Mouse (Mus musculus) forebrain, embryonic 15.5 days (tissue): ENCODE results near the gene Notch3. TPM values are rescaled to one million over a fixed set of nuclear protein-coding genes. Genes with fewer than 3 reads are reported as not detected.
A peak's percentile ranks its signal among the peaks of the same experiment; 100 is the strongest.
"Not testable (repeated sequence)": the region's sequence is repeated elsewhere in the genome, so short reads cannot be mapped to it uniquely, and the experiment has no call there.

ENCODE experiments used
- ATAC-seq: fragments of 200-750 bp; cut with Nextera tagmentation; replicated peaks from 2 replicates; pipeline ENCODE4 v1.8.0; 2017; ENCODE audit warnings: mild to moderate bottlenecking, moderate TSS enrichment, moderate library complexity
- H3K27ac ChIP-seq: fragments of 300-500 bp; sonication (generic); replicated peaks from 2 replicates; pipeline ENCODE4 v1.5.1; 2015; ENCODE audit warnings: mild to moderate bottlenecking, inconsistent platforms
- H3K27me3 ChIP-seq: fragments of 300-500 bp; sonication (generic); 2 replicates; pipeline ENCODE4 v1.6.1; 2015; ENCODE audit warnings: inconsistent platforms
- H3K36me3 ChIP-seq: fragments of 300-500 bp; sonication (generic); 2 replicates; pipeline ENCODE4 v1.6.1; 2015; ENCODE audit warnings: mild to moderate bottlenecking, inconsistent platforms
- H3K4me1 ChIP-seq: fragments of 300-500 bp; sonication (generic); 2 replicates; pipeline ENCODE4 v1.6.1; 2015; ENCODE audit warnings: inconsistent platforms
- H3K4me2 ChIP-seq: fragments of 300-500 bp; sonication (generic); replicated peaks from 2 replicates; pipeline ENCODE4 v1.6.1; 2015; ENCODE audit warnings: mild to moderate bottlenecking, inconsistent platforms
- H3K4me3 ChIP-seq: fragments of 300-500 bp; sonication (generic); 2 replicates; pipeline ENCODE4 v1.5.1; 2015; ENCODE audit warnings: mild to moderate bottlenecking, inconsistent platforms
- H3K9ac ChIP-seq: fragments of 300-500 bp; sonication (generic); replicated peaks from 2 replicates; pipeline ENCODE4 v1.6.1; 2015; ENCODE audit warnings: mild to moderate bottlenecking, inconsistent platforms
- H3K9me3 ChIP-seq: fragments of 300-500 bp; sonication (generic); 2 replicates; pipeline ENCODE4 v1.6.1; 2016; ENCODE audit warnings: inconsistent platforms
- WGBS: fragments of 180-500 bp; shearing (Covaris S2); methylation state at CpG from one replicate; pipeline ENCODE4 v1.1.7; 2015; ENCODE audit warnings: mixed read lengths; 5-methylcytosine and 5-hydroxymethylcytosine counted together
- polyA plus RNA-seq: library from polyadenylated mRNA; unstranded; fragments of >200 nt; fragmentation: Nextera tagmentation; extraction: Ambion mirVana; gene quantifications from 2 replicates; pipeline ENCODE4 v1.2.1, GENCODE M21; 2015

Gene Notch3
- polyA plus RNA-seq, 1 experiment from 2014 or later: 5.8 TPM

GRCm38 (mm10) chr17:32123545-32123944 lies 43.1 kb downstream of the Notch3 start:
- no peak for ATAC-seq
- Histone ChIP-seq H3K27me3 (no peaks in the 10 kb centered on the region), H3K9me3 (no peaks in the 10 kb centered on the region), H3K4me1 (peaks cover 11% of the 10 kb centered on the region), H3K4me3 (no peak overlapping the region), H3K9ac (no peak overlapping the region), H3K36me3 (no peaks in the 10 kb centered on the region), H3K4me2 (no peak overlapping the region), H3K27ac (no peak overlapping the region)
- WGBS: 88% methylated on average over 4 of the region's 4 CpGs

GRCm38 (mm10) chr17:32122587-32122970 lies 44.1 kb downstream of the Notch3 start:
- ATAC-seq: no peak
- Histone ChIP-seq H3K27me3 (no peaks in the 10 kb centered on the region), H3K9me3 (no peaks in the 10 kb centered on the region), H3K36me3 (no peaks in the 10 kb centered on the region), H3K27ac (no peak overlapping the region), H3K4me1 (peaks cover 19% of the 10 kb centered on the region), H3K4me3 (no peak overlapping the region), H3K9ac (no peak overlapping the region), H3K4me2 (no peak overlapping the region)
- 88% methylated on average over 14 of the region's 14 CpGs for WGBS

- H3K36me3 ChIP-seq: no peaks in the 10 kb centered on the region
- no peak overlapping the region for H3K4me2 ChIP-seq
- H3K9me3 ChIP-seq: no peaks in the 10 kb centered on the region
- H3K9ac ChIP-seq: no peak overlapping the region
- 89% methylated on average over 19 of the region's 19 CpGs for WGBS
- ATAC-seq: no peak
- H3K4me3 ChIP-seq: no peak overlapping the region
- H3K27ac ChIP-seq: no peak overlapping the region
- H3K27me3 ChIP-seq: no peaks in the 10 kb centered on the region
- peaks cover 25% of the 10 kb centered on the region for H3K4me1 ChIP-seq
Measured at GRCm38 (mm10) chr17:32121833-32122586, 44.6 kb downstream of the Notch3 start.

- Histone ChIP-seq H3K4me1 (peaks cover 26% of the 10 kb centered on the region), H3K27me3 (peaks cover 4% of the 10 kb centered on the region; the same call in 1 of the 2 replicates), H3K9ac (no peak overlapping the region), H3K4me2 (no peak overlapping the region), H3K27ac (no peak overlapping the region), H3K36me3 (no peaks in the 10 kb centered on the region), H3K4me3 (no peak overlapping the region), H3K9me3 (no peaks in the 10 kb centered on the region)
- ATAC-seq: no peak
- 88% methylated on average over 9 of the region's 9 CpGs for WGBS
Measured at GRCm38 (mm10) chr17:32120771-32121532, 45.7 kb downstream of the Notch3 start.

GRCm38 (mm10) chr17:32119196-32119595 lies 47.5 kb downstream of the Notch3 start:
- H3K4me2 ChIP-seq: peak overlapping the region; percentile 29
- H3K4me1 ChIP-seq: peaks cover 30% of the 10 kb centered on the region
- no peak overlapping the region for H3K4me3 ChIP-seq
- ATAC-seq: no peak
- WGBS: 51% methylated on average over 16 of the region's 16 CpGs
- no peaks in the 10 kb centered on the region for H3K9me3 ChIP-seq
- H3K36me3 ChIP-seq: no peaks in the 10 kb centered on the region
- H3K9ac ChIP-seq: no peak overlapping the region; the same call in 1 of the 2 replicates
- peaks cover 6% of the 10 kb centered on the region for H3K27me3 ChIP-seq
- peak overlapping the region; percentile 68 for H3K27ac ChIP-seq

- Histone ChIP-seq H3K4me2 (peak overlapping the region; percentile 32), H3K27me3 (peaks cover 12% of the 10 kb centered on the region), H3K4me1 (peaks cover 37% of the 10 kb centered on the region), H3K27ac (peak overlapping the region; percentile 68; the same call in 1 of the 2 replicates), H3K9ac (no peak overlapping the region), H3K4me3 (no peak overlapping the region), H3K9me3 (no peaks in the 10 kb centered on the region), H3K36me3 (no peaks in the 10 kb centered on the region)
- WGBS: 19% methylated on average over 3 of the region's 3 CpGs
- ATAC-seq: 0 out of 2 replicates have a peak, but pooled peaks have one; percentile 9
Measured at GRCm38 (mm10) chr17:32118484-32118883, 48.2 kb downstream of the Notch3 start.

- Histone ChIP-seq H3K27me3 (peaks cover 17% of the 10 kb centered on the region), H3K4me1 (peaks cover 40% of the 10 kb centered on the region), H3K27ac (peak overlapping the region; percentile 50), H3K4me2 (peak overlapping the region; percentile 32), H3K9ac (0 out of 2 replicates have a peak overlapping the region, but pooled peaks have one; percentile 7)
- not testable (repeated sequence) for H3K36me3 ChIP-seq, H3K9me3 ChIP-seq, H3K4me3 ChIP-seq
- ATAC-seq: peak; percentile 42
- WGBS: 4% methylated on average over 13 of the region's 13 CpGs
Measured at GRCm38 (mm10) chr17:32117872-32118421, 48.7 kb downstream of the Notch3 start.

- Histone ChIP-seq H3K9me3 (no peaks in the 10 kb centered on the region), H3K4me1 (peaks cover 40% of the 10 kb centered on the region), H3K27ac (0 out of 2 replicates have a peak overlapping the region, but pooled peaks have one; percentile 40), H3K27me3 (peaks cover 17% of the 10 kb centered on the region), H3K9ac (no peak overlapping the region), H3K4me3 (no peak overlapping the region), H3K4me2 (no peak overlapping the region), H3K36me3 (no peaks in the 10 kb centered on the region)
- ATAC-seq: peak; percentile 24
- 45% methylated on average over 5 of the region's 5 CpGs for WGBS
Measured at GRCm38 (mm10) chr17:32117287-32117871, 49.3 kb downstream of the Notch3 start.

- ATAC-seq: no peak
- Histone ChIP-seq H3K9ac (no peak overlapping the region), H3K36me3 (no peaks in the 10 kb centered on the region), H3K27ac (no peak overlapping the region), H3K4me3 (no peak overlapping the region), H3K27me3 (peaks cover 17% of the 10 kb centered on the region), H3K4me1 (peaks cover 40% of the 10 kb centered on the region), H3K4me2 (no peak overlapping the region), H3K9me3 (no peaks in the 10 kb centered on the region)
- 80% methylated on average over 6 of the region's 6 CpGs for WGBS
Measured at GRCm38 (mm10) chr17:32116586-32117286, 49.9 kb downstream of the Notch3 start.

GRCm38 (mm10) chr17:32114486-32114885 lies 52.2 kb downstream of the Notch3 start:
- ATAC-seq, H3K36me3 ChIP-seq, H3K27ac ChIP-seq, H3K9me3 ChIP-seq: not testable (repeated sequence)
- 70% methylated on average over 5 of the region's 5 CpGs for WGBS
- H3K4me2 ChIP-seq: peak overlapping the region; percentile 95
- peaks cover 17% of the 10 kb centered on the region for H3K27me3 ChIP-seq
- H3K4me3 ChIP-seq: peak overlapping the region; percentile 48
- H3K4me1 ChIP-seq: peaks cover 37% of the 10 kb centered on the region
- H3K9ac ChIP-seq: peak overlapping the region; percentile 38; the same call in 1 of the 2 replicates
